Mouse (Mus musculus) kidney, embryonic 14.5 days (tissue): ENCODE data around the gene Mctp2. TPM values are rescaled to one million over a fixed set of nuclear protein-coding genes. Genes with fewer than 3 reads are reported as not detected.

Source experiments
- ATAC-seq: fragments of 200-750 bp; cut with Nextera tagmentation; 2 replicates; pipeline ENCODE4 v1.8.0; 2017; ENCODE audit warnings: moderate number of reproducible peaks, mild to moderate bottlenecking, moderate TSS enrichment, moderate library complexity; ENCODE audit not compliant: low FRiP score, low TSS enrichment
- H3K27ac ChIP-seq: fragments of 300-500 bp; sonication (generic); 2 replicates; pipeline ENCODE4 v1.5.1; 2014; ENCODE audit warnings: low read depth, mild to moderate bottlenecking, low read length, moderate library complexity, mixed read lengths
- H3K27me3 ChIP-seq: fragments of 300-500 bp; sonication (generic); 2 replicates; pipeline ENCODE4 v1.6.1; 2014; ENCODE audit warnings: mild to moderate bottlenecking, low read length; ENCODE audit not compliant: control insufficient read depth, insufficient read depth
- H3K36me3 ChIP-seq: fragments of 300-500 bp; sonication (generic); 2 replicates; pipeline ENCODE4 v1.6.1; 2014; ENCODE audit warnings: low read length, mixed read lengths; ENCODE audit not compliant: control insufficient read depth, insufficient read depth
- H3K4me1 ChIP-seq: fragments of 300-500 bp; sonication (generic); 2 replicates; pipeline ENCODE4 v1.6.1; 2014; ENCODE audit warnings: low read length, mixed read lengths; ENCODE audit not compliant: control insufficient read depth, insufficient read depth
- H3K4me2 ChIP-seq: fragments of 300-500 bp; sonication (generic); replicated peaks from 2 replicates; pipeline ENCODE4 v1.6.1; 2014; ENCODE audit warnings: low read depth, mild to moderate bottlenecking, low read length
- H3K4me3 ChIP-seq: fragments of 300-500 bp; sonication (generic); 2 replicates; pipeline ENCODE4 v1.5.1; 2014; ENCODE audit warnings: mild to moderate bottlenecking, low read length
- H3K9ac ChIP-seq: fragments of 300-500 bp; sonication (generic); 2 replicates; pipeline ENCODE4 v1.6.1; 2014; ENCODE audit warnings: low read depth, mild to moderate bottlenecking, low read length, moderate library complexity
- H3K9me3 ChIP-seq: fragments of 300-500 bp; sonication (generic); 2 replicates; pipeline ENCODE4 v1.6.1; 2016; ENCODE audit warnings: low read length; ENCODE audit not compliant: control insufficient read depth
- WGBS: fragments of 180-500 bp; shearing (Covaris S2); extraction: QIAGEN DNeasy Blood & Tissue Kit; methylation state at CpG from one replicate; pipeline ENCODE4 v1.1.7; 2014; 5-methylcytosine and 5-hydroxymethylcytosine counted together
- polyA plus RNA-seq: library from polyadenylated mRNA; unstranded; fragments of >200 nt; fragmentation: Nextera tagmentation; extraction: Ambion mirVana; gene quantifications from 2 replicates; pipeline ENCODE4 v1.2.1, GENCODE M21; 2014

The Mctp2 gene
- polyA plus RNA-seq, 1 experiment from 2014 or later: 7.0 TPM

GRCm38 (mm10) chr7:72293784-72294538, 12.4 kb downstream of the Mctp2 start:
- H3K9me3 ChIP-seq: no peaks in the 10 kb centered on the region
- no peaks in the 10 kb centered on the region for H3K27me3 ChIP-seq
- H3K9ac ChIP-seq: no peak overlapping the region
- H3K36me3 ChIP-seq: no peaks in the 10 kb centered on the region
- WGBS: 78% methylated on average over 4 of the region's 4 CpGs
- no peak overlapping the region for H3K4me2 ChIP-seq
- no peak overlapping the region for H3K27ac ChIP-seq
- no peak overlapping the region for H3K4me3 ChIP-seq
- no peak for ATAC-seq
- H3K4me1 ChIP-seq: no peaks in the 10 kb centered on the region

- Histone ChIP-seq H3K4me2 (no peak overlapping the region), H3K9ac (no peak overlapping the region), H3K4me1 (no peaks in the 10 kb centered on the region), H3K27me3 (no peaks in the 10 kb centered on the region), H3K9me3 (no peaks in the 10 kb centered on the region), H3K4me3 (no peak overlapping the region), H3K36me3 (no peaks in the 10 kb centered on the region), H3K27ac (no peak overlapping the region)
- WGBS: 91% methylated on average over 8 of the region's 8 CpGs
- no peak for ATAC-seq
Measured at GRCm38 (mm10) chr7:72292232-72292913, 14.0 kb downstream of the Mctp2 start.

DNA sequence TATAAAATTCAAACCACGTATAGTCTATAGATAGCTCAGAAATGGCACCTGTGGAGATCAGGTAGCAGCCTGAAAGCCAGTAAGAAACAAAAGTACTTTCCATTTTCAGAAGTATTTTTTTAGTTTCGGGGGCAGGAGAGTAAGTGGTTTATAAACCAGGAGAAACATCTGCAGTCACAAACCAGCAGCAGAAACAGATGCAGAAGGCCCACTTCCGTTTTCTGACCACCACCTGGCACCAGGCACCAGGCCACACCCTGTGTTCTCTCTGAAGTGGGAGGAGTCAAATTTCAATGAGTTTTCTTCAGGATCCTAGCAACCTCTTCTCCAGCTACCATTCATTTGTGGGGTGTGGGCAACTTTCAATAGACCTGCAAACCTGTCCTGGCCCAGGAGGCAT, 25.7 kb downstream of the Mctp2 start:
- 66% methylated on average over 3 of the region's 3 CpGs for WGBS
- H3K9ac ChIP-seq: no peak overlapping the region
- ATAC-seq: no peak
- no peaks in the 10 kb centered on the region for H3K36me3 ChIP-seq
- H3K4me1 ChIP-seq: no peaks in the 10 kb centered on the region
- H3K27ac ChIP-seq: no peak overlapping the region
- H3K4me2 ChIP-seq: no peak overlapping the region
- H3K4me3 ChIP-seq: no peak overlapping the region
- H3K27me3 ChIP-seq: no peaks in the 10 kb centered on the region
- H3K9me3 ChIP-seq: no peaks in the 10 kb centered on the region

- Histone ChIP-seq H3K9ac (no peak overlapping the region), H3K27me3 (no peaks in the 10 kb centered on the region), H3K27ac (no peak overlapping the region), H3K9me3 (no peaks in the 10 kb centered on the region), H3K4me1 (no peaks in the 10 kb centered on the region), H3K4me2 (no peak overlapping the region), H3K4me3 (no peak overlapping the region), H3K36me3 (no peaks in the 10 kb centered on the region)
- ATAC-seq: no peak
- WGBS: 88% methylated on average over 2 of the region's 2 CpGs
Measured at GRCm38 (mm10) chr7:72278412-72278811, 28.0 kb downstream of the Mctp2 start.

DNA sequence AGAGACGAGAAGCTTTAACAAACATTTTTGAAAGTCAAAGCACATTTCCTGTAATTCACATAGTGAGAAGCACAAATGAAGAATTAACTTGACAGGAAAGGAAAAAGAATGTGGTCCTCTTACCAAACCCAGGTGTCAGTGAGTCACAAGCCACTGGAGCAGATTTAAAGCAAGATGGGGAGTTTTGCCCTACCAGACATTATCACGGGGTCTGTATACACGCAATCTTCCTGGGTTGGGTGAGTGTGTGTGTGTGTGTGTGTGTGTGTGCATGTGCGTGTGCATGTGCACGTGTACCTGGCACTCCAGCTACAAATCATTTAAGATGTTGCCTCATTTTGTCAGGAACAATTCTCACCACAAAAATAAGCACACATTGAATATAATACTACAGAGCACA, 30.9 kb downstream of the Mctp2 start:
- Histone ChIP-seq H3K36me3 (no peaks in the 10 kb centered on the region), H3K27ac (no peak overlapping the region), H3K9ac (no peak overlapping the region), H3K4me3 (no peak overlapping the region), H3K27me3 (no peaks in the 10 kb centered on the region), H3K9me3 (no peaks in the 10 kb centered on the region), H3K4me2 (no peak overlapping the region), H3K4me1 (no peaks in the 10 kb centered on the region)
- ATAC-seq: no peak
- 82% methylated on average over 5 of the region's 5 CpGs for WGBS

GRCm38 (mm10) chr7:72271546-72271945, 34.9 kb downstream of the Mctp2 start:
- H3K4me2 ChIP-seq: no peak overlapping the region
- no peak overlapping the region for H3K4me3 ChIP-seq
- H3K36me3 ChIP-seq: no peaks in the 10 kb centered on the region
- no peaks in the 10 kb centered on the region for H3K27me3 ChIP-seq
- H3K9me3 ChIP-seq: no peaks in the 10 kb centered on the region
- no peak for ATAC-seq
- H3K9ac ChIP-seq: no peak overlapping the region
- WGBS: 85% methylated on average over 6 of the region's 6 CpGs
- no peak overlapping the region for H3K27ac ChIP-seq
- H3K4me1 ChIP-seq: no peaks in the 10 kb centered on the region

- no peak overlapping the region for H3K4me3 ChIP-seq
- no peak overlapping the region for H3K4me2 ChIP-seq
- H3K27me3 ChIP-seq: no peaks in the 10 kb centered on the region
- WGBS: 80% methylated on average over 6 of the region's 6 CpGs
- no peak for ATAC-seq
- H3K4me1 ChIP-seq: no peaks in the 10 kb centered on the region
- H3K9me3 ChIP-seq: no peaks in the 10 kb centered on the region
- no peaks in the 10 kb centered on the region for H3K36me3 ChIP-seq
- no peak overlapping the region for H3K9ac ChIP-seq
- no peak overlapping the region for H3K27ac ChIP-seq
Measured at GRCm38 (mm10) chr7:72269994-72270393, 36.4 kb downstream of the Mctp2 start.

DNA sequence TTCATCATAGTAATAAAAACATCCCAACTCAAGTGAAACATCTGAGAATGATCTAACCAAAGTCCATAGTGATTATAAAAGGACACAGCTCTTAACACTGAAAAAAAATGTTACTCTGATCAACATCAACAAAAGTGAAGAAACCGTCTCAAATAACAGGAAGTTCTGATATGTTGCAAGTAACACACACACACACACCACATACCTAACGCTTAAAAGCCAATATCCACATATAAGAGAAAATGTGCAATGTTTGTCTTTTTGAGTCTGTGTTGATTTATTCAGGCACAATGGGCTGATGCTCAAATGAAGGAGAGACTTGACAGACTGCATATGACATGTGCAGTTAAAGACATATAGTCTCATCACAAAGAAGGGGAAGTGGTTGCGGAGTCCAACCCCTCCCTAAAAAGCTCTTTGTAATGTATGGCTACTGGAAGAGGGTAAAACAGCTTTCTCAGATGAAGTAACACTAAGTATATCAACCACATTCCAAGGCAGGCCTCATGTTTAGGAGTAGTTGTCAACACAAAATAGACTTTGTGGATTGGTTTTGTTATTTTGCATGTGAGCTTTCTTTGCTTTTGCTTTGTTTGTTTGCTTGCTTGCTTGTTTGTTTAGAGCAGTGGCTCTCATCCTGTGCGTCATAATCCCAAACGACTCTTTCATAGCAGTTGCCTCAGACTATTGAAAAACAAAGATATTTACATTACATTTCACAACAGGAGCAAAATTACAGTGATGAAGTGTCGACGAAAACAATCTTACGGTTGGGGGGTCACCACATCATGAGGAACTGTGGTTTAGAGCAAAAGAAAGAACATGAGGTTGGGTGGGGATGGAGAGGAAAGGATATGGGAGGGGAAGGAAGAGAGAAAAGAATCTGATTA, 45.4 kb downstream of the Mctp2 start:
- Histone ChIP-seq H3K27me3 (no peaks in the 10 kb centered on the region), H3K4me1 (no peaks in the 10 kb centered on the region), H3K9me3 (no peaks in the 10 kb centered on the region), H3K4me2 (no peak overlapping the region), H3K4me3 (no peak overlapping the region), H3K9ac (no peak overlapping the region), H3K36me3 (no peaks in the 10 kb centered on the region), H3K27ac (no peak overlapping the region)
- ATAC-seq: no peak
- 87% methylated on average over 8 of the region's 8 CpGs for WGBS

DNA sequence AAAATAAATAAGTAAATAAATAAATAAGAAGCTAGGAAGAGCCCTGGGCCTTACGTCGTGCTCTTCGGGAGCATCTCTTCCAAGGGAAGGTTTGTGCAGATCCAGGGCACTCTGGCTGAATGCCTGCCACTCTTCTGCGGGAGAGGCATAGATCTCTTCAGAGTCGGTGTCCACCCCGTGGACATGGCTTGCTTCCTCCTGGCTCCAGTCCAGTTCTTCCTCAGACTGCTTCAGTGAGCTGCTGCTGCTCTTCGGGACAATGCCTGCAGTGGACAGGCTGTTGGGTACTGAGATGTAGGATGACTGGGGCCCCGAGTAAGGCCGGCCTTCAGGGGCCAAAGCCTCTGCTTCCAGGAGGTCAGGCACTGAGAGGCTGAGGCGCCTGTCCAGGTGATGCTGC, 47.4 kb downstream of the Mctp2 start:
- WGBS: 91% methylated on average over 10 of the region's 10 CpGs

More for the DNA sequence above, 47.4 kb downstream of the Mctp2 start:
- Histone ChIP-seq H3K4me2 (no peak overlapping the region), H3K9me3 (no peaks in the 10 kb centered on the region), H3K9ac (no peak overlapping the region), H3K36me3 (no peaks in the 10 kb centered on the region), H3K4me3 (no peak overlapping the region), H3K4me1 (no peaks in the 10 kb centered on the region), H3K27me3 (no peaks in the 10 kb centered on the region), H3K27ac (no peak overlapping the region)
- ATAC-seq: no peak
